Mouse (Mus musculus) spleen, adult 2 months (tissue): ENCODE measurements around the gene Glis2.
A peak's percentile ranks its signal among the peaks of the same experiment; 100 is the strongest.

ENCODE experiments used
- CTCF ChIP-seq: fragments of 200-500 bp; IDR thresholded peaks from 2 replicates; pipeline ENCODE4 v1.5.1; 2011; ENCODE audit warnings: mild to moderate bottlenecking, inconsistent platforms; ENCODE audit not compliant: insufficient read depth, insufficient read length, insufficient replicate concordance; ENCODE audit errors: extremely low read depth
- POLR2A ChIP-seq: fragments of 200-500 bp; IDR thresholded peaks from 2 replicates; pipeline ENCODE4 v1.6.1; 2011; ENCODE audit warnings: low read depth, low read length, inconsistent platforms

- TF ChIP-seq CTCF, result 0 out of 2 replicates have a peak, but pooled peaks have one; percentile 14
- no peak for TF ChIP-seq POLR2A
These were observed 12.0 kb downstream of the Glis2 start for GRCm38 (mm10) chr16:4606431-4607084.
